ENCODE assay signal across 1 mouse cellular context in the genomic region with DNA sequence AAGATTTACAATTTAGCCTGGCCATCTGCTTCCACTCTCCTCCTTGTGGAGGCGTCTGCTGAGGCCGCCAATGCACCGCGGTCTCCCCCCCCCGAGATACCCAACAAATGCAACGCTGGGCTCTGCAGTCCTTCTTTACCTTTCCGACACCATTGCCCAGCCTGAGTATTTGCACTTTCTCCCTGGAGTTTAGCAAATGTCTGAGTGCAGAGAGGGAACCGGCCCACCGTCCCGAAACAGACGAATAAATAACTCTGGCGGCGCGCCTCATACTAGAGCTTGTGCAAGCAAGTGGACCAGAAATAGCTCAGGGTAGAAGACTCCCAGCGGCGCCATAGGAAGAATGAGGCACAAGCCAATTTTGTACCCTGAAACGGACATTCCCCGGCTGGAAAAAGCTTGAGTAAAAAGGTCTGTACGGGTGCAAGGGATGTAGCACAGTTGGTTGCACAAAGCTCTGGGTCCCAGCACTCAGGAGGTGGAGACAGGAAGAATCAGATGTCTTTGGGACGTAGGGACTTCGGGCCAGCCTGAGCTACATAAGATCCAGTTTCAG.
A peak's percentile ranks its signal among the peaks of the same experiment; 100 is the strongest.
TF ChIP-seq lines count a peak whose summit lies in the region.

No protein-coding gene starts in this region.

TF ChIP-seq in MEL, 35 proteins besides CTCF, POLR2A, EP300 and RAD21:
- peak; percentile 55; the same call in 1 of the 2 replicates for TF ChIP-seq MXI1 (IDR thresholded peaks at IDR 0.05; ENCODE audit: low read depth, low read length)
- no peak for TF ChIP-seq POLR2AphosphoS2 (IDR thresholded peaks at IDR 0.05; ENCODE audit: low read length)
- TF ChIP-seq MYC (IDR thresholded peaks at IDR 0.05; ENCODE audit: low read depth, low read length), result no peak
- peak; percentile 60 for TF ChIP-seq NELFE (IDR thresholded peaks at IDR 0.05; ENCODE audit: low read depth, low read length)
- no peak for TF ChIP-seq KAT2A (conservative IDR thresholded peaks at IDR 0.05; ENCODE audit: low read depth, low read length)
- no peak for TF ChIP-seq UBTF (IDR thresholded peaks at IDR 0.05; ENCODE audit: borderline replicate concordance, insufficient read depth, low read depth, low read length)
- no peak for TF ChIP-seq JUND (IDR thresholded peaks at IDR 0.05; ENCODE audit: low read depth, low read length)
- peak; percentile 89 for TF ChIP-seq SIN3A (IDR thresholded peaks at IDR 0.05; ENCODE audit: low read length)
- 0 out of 2 replicates have a peak, but pooled peaks have one; percentile 34 for TF ChIP-seq MYB (IDR thresholded peaks at IDR 0.05; ENCODE audit: low read depth, low read length)
- TF ChIP-seq GABPA (IDR thresholded peaks at IDR 0.05; ENCODE audit: low read depth, low read length), result no peak
- TF ChIP-seq MEF2A (IDR thresholded peaks at IDR 0.05; ENCODE audit: extremely low read depth, insufficient replicate concordance, low read depth, low read length, poor library complexity, severe bottlenecking), result no peak
- no peak for TF ChIP-seq ZC3H11A (IDR thresholded peaks at IDR 0.05; ENCODE audit: low read depth, low read length)
- TF ChIP-seq TBP (IDR thresholded peaks at IDR 0.05; ENCODE audit: low read depth, low read length), result no peak; the same call in 1 of the 2 replicates
- no peak for TF ChIP-seq E2F4 (IDR thresholded peaks at IDR 0.05; ENCODE audit: borderline replicate concordance, low read depth, low read length)
- no peak for TF ChIP-seq NRF1 (IDR thresholded peaks at IDR 0.05; ENCODE audit: insufficient read depth, low read depth, low read length, poor library complexity, severe bottlenecking)
- TF ChIP-seq GATA1 (IDR thresholded peaks at IDR 0.05; ENCODE audit: low read depth, low read length), result no peak
- TF ChIP-seq MAFK (IDR thresholded peaks at IDR 0.05; ENCODE audit: borderline replicate concordance, low read depth, low read length), result no peak
- no peak for TF ChIP-seq BHLHE40 (IDR thresholded peaks at IDR 0.05; ENCODE audit: borderline replicate concordance, low read depth, low read length)
- TF ChIP-seq USF1 (IDR thresholded peaks at IDR 0.05; ENCODE audit: low read depth, low read length), result no peak
- TF ChIP-seq ZNF384 (IDR thresholded peaks at IDR 0.05; ENCODE audit: low read depth, low read length), result no peak
- peak; percentile 13; the same call in 1 of the 2 replicates for TF ChIP-seq TCF12 (IDR thresholded peaks at IDR 0.05; ENCODE audit: low read depth, low read length)
- no peak for TF ChIP-seq ELF1 (IDR thresholded peaks at IDR 0.05; ENCODE audit: low read depth, low read length)
- TF ChIP-seq ZKSCAN1 (IDR thresholded peaks at IDR 0.05; ENCODE audit: low read depth, low read length), result no peak
- TF ChIP-seq MAX (IDR thresholded peaks at IDR 0.05; ENCODE audit: low read length), result no peak
- no peak for TF ChIP-seq ETS1 (IDR thresholded peaks at IDR 0.05; ENCODE audit: low read depth, low read length)
- no peak for TF ChIP-seq TAL1 (IDR thresholded peaks at IDR 0.05; ENCODE audit: low read length)
- TF ChIP-seq RCOR1 (IDR thresholded peaks at IDR 0.05; ENCODE audit: low read depth, low read length), result 0 out of 2 replicates have a peak, but pooled peaks have one; percentile 24
- peak; percentile 81 for TF ChIP-seq MAZ (IDR thresholded peaks at IDR 0.05; ENCODE audit: low read depth, low read length)
- TF ChIP-seq USF2 (IDR thresholded peaks at IDR 0.05; ENCODE audit: borderline replicate concordance in 1 of 2, insufficient read depth in 1 of 2, low read depth in 1 of 2, low read length in 2 of 2), result no peak
- peak; percentile 66; the same call in 1 of the 2 replicates for TF ChIP-seq ZMIZ1 (IDR thresholded peaks at IDR 0.05; ENCODE audit: low read depth, low read length)
- no peak for TF ChIP-seq POLR2AphosphoS5 (IDR thresholded peaks at IDR 0.05; ENCODE audit: borderline replicate concordance, low read depth, low read length)
- 0 out of 2 replicates have a peak, but pooled peaks have one; percentile 41 for TF ChIP-seq HCFC1 (IDR thresholded peaks at IDR 0.05; ENCODE audit: low read depth, low read length)
- TF ChIP-seq SMC3 (IDR thresholded peaks at IDR 0.05; ENCODE audit: low read depth, low read length), result no peak; the same call in 1 of the 2 replicates
- TF ChIP-seq CHD2 (IDR thresholded peaks at IDR 0.05; ENCODE audit: low read length), result no peak
- no peak for TF ChIP-seq CHD1 (IDR thresholded peaks at IDR 0.05; ENCODE audit: low read depth, low read length)
